Mouse (Mus musculus) lung, postnatal 25 days (tissue): Measurements from ENCODE around the gene Cyp2c23.

Source experiments
- DNase-seq: peaks from one replicate; pipeline ENCODE4 v3.0.0; 2022; ENCODE audit warnings: low spot score

Gene Cyp2c23

DNA sequence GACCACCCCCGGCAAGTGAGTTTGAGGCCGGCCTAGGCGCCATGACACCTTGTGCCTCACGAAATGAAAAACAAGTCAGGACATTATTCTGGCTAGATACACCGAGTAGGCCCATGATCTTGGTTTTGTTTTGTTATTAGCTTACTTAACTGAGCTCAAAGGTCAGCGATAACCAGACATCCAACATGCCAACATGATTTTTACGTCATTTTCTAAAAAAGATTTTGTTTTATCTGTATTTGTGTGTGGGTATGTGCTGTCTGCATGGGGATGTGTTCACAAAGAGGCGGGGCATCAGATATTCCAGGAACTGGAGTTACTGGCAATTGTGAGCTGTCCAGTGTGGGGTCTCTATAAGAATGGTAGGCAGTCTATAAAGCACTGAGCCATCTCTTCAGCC lies 56.9 kb downstream of the Cyp2c23 start:
- no peak for DNase-seq

DNA sequence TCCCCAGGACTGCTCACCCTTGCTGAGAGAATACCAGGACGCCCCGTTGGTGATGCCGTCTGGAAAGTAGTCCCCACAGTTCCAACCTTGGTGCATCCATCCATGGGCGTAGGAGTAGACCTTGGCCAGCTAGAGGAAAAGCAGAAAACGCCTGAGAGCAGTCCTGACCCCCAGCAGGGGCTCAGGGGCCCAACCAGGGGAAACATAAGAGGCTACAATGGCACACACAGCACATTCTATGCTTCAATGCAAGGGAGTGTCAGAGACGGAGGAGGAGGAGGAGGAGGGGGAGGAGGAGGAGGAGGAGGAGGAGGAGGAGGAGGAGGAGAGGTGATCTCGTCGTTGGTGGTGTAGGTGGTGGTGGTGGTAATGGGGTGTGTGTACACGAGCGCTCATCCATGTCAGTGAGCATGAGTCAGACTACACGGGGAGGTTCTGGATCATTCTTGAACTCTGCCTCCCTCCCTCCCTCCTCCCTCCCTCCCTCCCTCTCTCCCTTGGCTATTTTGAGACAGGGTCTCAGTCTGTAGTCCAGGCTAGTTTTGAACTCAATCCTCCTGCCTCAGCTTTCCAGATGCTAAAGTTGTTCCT lies 60.5 kb downstream of the Cyp2c23 start:
- no peak for DNase-seq

DNA sequence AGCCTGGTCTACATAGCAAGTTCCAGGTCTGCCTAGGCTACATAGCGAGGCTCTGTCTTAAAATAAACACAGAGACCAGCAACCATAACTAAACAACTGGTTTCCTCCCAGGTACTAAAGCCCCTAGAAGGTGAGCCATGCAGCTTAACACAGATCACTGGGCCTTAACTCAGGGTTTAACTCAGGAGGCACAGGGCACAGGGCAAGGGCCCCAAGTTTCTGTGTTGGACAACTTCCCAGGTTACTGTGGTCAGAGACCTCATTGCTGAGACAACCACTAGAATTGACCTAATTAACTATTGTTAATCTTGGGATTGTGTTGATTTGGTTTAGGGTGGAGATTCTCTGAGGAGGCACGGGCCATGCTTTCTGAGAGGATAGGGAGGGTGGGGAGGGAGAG lies 62.5 kb downstream of the Cyp2c23 start:
- DNase-seq, result no peak

DNA sequence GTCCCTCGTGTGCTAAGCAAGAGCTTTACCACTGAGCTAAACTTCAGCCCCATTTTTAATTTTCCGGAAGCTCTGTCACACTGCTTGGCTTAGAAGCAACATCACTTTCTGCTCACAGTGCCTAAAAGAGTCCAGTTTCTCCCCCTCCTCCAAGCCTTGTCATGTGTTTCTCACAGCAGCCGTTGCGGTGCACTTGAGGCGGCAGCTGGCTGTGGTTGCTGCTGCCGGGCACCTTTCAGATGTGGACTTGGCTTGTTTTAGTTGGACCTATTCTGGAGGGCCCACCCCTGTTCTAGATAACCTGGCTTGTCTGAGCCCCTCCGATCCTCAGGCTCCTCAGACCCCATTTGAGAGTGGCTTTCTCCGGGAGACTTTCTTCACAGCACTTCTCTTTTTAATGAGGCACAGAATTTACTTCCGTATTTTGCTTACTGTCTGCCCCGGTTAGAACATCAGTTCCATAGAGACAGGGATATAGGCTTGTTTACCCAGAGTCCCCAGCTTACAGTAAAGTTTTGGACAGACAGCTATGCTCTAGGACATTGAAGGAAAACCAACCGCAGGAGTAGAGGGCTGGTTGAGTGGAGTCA lies 63.4 kb downstream of the Cyp2c23 start:
- no peak for DNase-seq

DNA sequence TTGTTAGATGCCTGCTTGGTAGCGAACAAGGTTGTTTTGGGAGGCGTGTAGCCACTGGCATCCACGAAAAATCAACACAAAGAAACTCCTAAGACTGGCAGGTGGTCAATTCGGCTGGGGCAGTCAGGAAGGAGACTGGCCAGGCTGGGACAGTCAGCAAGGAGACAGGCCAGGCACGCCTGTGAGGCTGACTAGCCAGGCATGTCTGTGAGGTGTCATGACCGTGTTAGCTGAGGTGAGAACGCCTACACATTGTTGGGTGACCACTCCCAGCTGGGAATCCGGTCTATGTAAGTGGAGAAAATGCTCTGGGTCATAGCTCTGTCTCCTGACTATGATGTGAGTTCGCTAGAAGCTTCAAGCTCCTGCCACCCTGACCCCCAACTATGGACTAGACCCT lies 66.2 kb downstream of the Cyp2c23 start:
- DNase-seq, result no peak

DNA sequence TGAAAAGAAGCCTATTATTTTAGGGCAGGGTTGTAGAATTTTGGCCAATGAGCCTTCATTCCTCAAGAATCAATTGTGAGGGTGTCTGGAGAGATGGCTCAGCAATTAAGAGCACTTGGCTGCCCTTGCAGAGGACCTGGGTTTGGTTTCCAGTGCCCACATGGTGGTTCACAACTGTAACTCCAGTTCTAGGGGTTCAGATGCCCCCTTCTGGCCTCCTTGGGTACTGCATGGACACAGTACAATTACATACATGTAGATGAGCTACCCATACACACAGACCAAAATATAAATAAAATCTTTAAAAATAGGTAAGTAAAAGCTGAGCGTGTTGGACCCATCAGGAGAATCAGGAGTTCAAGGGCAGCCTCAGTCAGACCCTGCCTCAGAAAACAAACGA lies 67.8 kb downstream of the Cyp2c23 start:
- no peak for DNase-seq

DNA sequence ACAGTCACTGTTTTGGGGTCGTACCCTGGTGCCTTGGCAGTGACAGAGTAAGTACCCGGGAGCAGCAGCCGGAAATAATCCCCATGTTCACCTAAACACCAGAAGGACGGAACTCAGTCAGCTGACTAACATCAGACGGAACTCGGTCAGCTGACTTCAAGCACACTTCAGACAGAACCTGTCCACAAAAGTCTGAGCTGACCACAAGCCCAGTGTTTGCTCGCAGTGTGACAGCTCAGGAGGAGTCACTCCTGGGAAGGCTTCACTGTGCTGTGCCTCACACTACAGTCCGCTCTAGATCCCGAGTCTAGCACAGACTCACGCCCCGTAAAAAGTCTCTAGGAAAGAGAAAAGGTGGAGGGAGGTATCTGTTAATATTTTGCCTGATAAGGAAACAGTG lies 69.0 kb downstream of the Cyp2c23 start:
- peak; percentile 66 for DNase-seq

DNA sequence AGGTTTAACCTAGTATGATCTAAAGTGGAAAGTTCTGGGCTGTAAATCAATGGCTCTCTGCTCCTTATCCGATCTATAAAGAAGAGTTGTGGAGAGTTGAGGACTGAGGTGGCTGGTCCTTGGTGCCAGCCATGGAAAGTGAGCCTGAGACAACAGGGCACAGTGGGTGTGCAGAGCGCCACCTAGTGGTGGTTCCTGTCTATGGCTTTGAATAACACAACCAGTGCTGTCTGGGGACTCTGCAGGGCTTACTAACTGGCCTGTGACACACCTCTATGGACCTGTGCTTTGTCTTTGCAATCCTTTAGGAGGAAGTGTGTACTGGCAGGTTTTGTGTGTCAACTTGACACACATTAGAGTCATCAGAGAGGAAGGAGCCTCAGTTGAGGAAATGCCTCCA lies 69.8 kb downstream of the Cyp2c23 start:
- DNase-seq, result peak; percentile 70

DNA sequence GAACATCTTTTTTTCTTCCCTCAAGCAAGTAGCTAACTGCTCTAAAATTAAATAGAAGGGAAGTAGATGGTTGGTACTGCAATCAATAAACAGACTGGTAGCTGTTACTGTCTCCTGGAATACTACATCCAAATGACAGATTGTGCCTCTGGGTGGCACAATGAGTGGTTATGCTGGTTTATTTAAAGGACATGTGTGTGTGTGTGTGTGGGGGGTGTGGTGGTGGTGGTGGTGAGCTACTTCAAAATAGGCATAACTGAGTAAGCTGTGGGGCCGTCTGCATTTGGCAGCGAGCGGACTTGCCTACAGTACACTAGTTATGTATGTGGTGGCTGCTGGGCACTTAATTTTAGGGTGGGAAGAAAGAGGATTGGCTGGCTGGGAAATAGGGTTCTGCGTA lies 71.1 kb downstream of the Cyp2c23 start:
- DNase-seq, result no peak

DNA sequence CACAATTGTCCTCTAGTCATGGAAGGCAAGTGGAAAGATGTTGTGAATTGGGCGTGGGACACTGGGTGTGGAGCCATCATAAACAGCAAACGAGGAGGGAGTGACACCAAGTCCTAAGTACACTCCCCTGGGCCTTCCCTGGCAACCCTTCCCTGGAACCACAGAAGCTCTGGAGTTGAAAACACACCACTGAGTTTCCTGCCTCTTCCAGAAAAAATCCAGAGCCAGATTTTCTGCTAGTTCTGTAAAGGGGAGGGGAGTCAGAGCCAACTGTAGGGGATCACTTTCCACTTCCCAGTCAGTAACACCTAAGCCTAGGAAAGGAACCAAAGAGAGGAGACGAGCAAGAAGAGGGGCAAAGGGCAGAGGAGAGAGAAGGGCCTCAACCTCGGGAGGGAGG lies 71.6 kb downstream of the Cyp2c23 start:
- no peak for DNase-seq

DNA sequence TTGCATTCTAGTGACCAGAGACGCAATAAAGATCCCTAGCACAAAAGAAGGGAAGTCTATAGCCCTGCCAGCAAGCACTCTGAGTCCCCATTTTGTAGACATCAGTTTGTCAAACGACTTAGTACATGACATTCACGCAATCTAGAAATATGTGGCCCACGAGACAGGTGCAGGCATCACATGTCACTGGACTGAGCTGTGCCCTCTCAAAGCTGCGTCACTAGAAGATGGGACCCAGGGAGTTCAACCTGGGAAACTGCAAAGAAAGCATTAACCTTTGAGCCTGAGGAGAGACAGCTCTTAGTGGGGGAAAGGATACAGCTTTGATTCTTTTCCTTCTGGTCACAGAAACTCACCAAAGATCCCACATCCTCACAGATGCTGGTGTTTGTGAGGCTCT lies 73.7 kb downstream of the Cyp2c23 start:
- no peak for DNase-seq
